Mouse (Mus musculus): ENCODE measurements around the gene Gm20481. TPM values are rescaled to one million over a fixed set of nuclear protein-coding genes. Genes with fewer than 3 reads are reported as not detected.
A peak's percentile ranks its signal among the peaks of the same experiment; 100 is the strongest.
"Not testable (repeated sequence)": the region's sequence is repeated elsewhere in the genome, so short reads cannot be mapped to it uniquely, and the experiment has no call there.

Gm20481 gene
- polyA plus RNA-seq, 1 experiment = not detected

DNA sequence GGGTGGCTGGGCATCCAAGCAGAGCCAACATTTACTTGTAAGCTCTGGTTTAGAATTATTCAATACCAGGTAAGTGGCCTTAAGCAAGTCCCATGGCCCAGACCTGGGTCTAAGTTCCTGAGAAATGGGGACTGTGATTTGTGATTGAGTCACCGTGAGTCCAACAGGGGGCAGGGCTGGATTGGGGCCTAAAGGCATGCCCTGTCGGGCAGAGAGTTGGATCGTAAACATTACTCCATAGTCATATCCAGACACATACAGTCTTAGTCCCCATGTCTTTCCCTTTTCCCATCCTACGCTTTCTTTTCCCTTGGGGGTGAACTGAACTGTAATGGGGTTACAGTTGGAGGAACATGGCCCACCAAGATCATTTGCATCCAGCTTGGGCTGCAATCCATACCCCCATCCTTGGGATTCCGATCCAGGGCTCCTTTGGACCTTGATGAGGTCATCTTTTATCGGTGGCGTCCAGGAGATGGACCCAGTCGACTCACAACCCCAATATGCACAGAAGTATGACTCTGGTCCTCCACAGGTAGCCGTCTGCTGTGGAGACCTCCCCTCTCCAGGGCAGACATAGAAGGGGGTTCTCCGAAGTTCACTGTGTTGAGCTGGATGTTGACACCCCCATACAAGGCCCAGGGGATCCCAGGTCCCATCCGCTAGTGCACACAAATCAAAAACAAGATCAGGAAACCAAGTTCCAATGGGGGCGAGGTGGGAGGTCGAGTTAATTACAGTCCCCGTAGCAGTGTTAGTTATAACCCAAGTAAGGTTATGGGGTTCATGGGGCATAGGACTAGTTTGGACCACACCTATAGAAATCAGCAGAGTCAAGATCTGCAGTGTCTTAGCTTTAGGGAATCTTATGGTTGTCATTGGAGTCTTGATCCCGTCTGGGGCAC lies 29.1 kb downstream of the Gm20481 start:
- no peak for DNase-seq
- Histone ChIP-seq H3K4me1 (replicated peaks; ENCODE audit: control insufficient read depth, insufficient read depth, low read length) (peaks cover 38% of the 10 kb centered on the region), H3K27me3 (ENCODE audit: control insufficient read depth, insufficient read depth, low read length) (no peaks in the 10 kb centered on the region), H3K4me3 (ENCODE audit: control insufficient read depth, insufficient read depth, low read length) (peak overlapping the region; percentile 47), H3K36me3 (ENCODE audit: control insufficient read depth, insufficient read depth, low read length) (peaks cover 7% of the 10 kb centered on the region; the same call in 1 of the 2 replicates), H3K27ac (ENCODE audit: control insufficient read depth, insufficient read depth, low read length) (peak overlapping the region; percentile 18)
- TF ChIP-seq CTCF (IDR thresholded peaks at IDR 0.05; ENCODE audit: borderline replicate concordance, control insufficient read depth, extremely low read depth, insufficient read depth, low read length, poor library complexity) (no peak), POLR2A (IDR thresholded peaks at IDR 0.05; ENCODE audit: control insufficient read depth, extremely low read depth, insufficient read depth, low read length, poor library complexity) (no peak)
- WGBS = 60% methylated on average over 15 of the region's 15 CpGs

DNA sequence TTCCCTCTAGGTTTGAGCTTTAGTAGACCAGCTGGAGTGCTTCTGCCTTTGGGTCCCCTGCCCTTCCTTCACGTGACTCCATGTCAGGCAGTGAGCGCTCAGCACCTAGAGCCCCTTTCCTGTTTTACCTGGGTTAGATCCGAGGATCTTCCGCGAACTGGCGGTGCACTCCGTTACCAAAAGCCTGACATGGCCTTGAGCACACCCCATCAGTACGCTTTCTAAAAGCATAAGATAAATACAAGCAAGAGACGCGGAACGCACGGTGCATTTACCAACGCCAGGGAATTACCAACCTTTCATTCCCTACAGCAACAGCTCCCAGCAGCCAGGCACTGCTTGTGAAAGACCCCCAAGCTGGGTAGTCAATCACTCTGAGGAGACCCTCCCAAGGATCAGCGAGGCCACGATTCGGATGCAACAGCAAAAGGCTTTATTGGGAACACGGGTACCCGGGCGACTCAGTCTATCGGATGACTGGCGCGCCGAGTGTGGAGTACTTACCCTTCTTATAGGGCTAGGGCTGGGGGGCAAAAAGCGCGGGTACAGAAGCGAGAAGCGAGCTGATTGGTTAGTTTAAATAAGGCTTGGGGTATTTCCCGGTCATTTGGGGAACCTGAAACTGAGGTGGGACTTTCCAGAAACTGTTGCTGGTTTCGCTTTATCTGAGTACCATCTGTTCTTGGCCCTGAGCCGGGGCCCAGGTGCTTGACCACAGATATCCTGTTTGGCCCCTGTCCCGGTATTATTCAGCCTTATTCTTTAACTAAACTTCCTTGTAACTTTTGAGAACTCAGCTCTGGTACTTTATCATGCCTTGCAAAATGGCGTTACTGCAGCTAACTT lies 30.4 kb downstream of the Gm20481 start:
- TF ChIP-seq POLR2A (IDR thresholded peaks at IDR 0.05; ENCODE audit: control insufficient read depth, extremely low read depth, insufficient read depth, low read length, poor library complexity) = peak; percentile 38; the same call in 1 of the 2 replicates
- Histone ChIP-seq H3K4me1 (replicated peaks; ENCODE audit: control insufficient read depth, insufficient read depth, low read length) (peaks cover 38% of the 10 kb centered on the region), H3K4me3 (ENCODE audit: control insufficient read depth, insufficient read depth, low read length) (peak overlapping the region; percentile 85), H3K36me3 (ENCODE audit: control insufficient read depth, insufficient read depth, low read length) (peaks cover 17% of the 10 kb centered on the region), H3K27ac (ENCODE audit: control insufficient read depth, insufficient read depth, low read length) (peak overlapping the region; percentile 90)
- not testable (repeated sequence) for H3K27me3 ChIP-seq (ENCODE audit: control insufficient read depth, insufficient read depth, low read length); DNase-seq
- WGBS = 2% methylated on average over 30 of the region's 32 CpGs

DNA sequence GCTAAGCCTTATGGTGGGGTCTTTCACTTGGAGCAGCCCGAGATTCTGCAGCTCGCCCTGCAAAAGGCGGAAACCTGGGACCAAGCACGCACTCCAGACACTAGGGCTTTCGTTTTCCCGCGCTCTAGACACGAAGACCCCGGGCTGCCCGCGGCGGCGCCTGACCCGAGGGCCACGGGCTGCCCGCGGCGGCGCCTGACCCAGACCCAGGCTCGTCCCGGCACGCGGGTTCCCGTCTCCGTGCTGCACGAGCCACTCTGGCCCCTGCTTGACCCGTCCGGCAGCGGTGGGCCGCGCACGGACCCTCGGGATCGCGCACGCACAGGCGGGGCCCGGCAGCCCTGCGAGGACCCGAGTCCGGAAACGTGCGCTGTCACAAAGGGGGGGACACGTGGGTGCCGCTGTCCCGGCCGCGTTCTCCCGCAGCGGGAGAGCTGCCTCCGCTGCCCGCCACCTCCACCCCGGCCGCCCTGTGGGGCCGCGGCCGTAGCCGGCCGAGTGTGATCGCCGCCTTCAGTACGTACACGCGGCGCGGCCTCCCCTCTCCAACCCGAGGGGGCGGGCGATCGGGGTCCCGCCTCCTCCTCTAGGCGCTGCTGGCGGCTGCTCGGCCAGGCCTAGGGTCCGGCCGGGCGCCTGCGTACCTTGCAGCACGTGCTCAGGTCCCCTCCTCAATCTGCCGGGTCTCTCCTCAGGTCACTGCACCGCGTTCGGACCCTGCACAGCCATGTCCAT lies 31.2 kb downstream of the Gm20481 start, which contains the start of gene Vars:
Vars (plus strand) TSS at position 271 of the 735 bp plus-strand sequence.
- DNase-seq = peak; percentile 80
- peaks cover 38% of the 10 kb centered on the region for H3K4me1 ChIP-seq (replicated peaks; ENCODE audit: control insufficient read depth, insufficient read depth, low read length)
- WGBS = under 1% methylated on average over 83 of the region's 83 CpGs
- H3K27me3 ChIP-seq (ENCODE audit: control insufficient read depth, insufficient read depth, low read length) = no peaks in the 10 kb centered on the region
- peak within 1 kb of the TSS; percentile 90 for H3K27ac ChIP-seq (ENCODE audit: control insufficient read depth, insufficient read depth, low read length)
- peaks cover 22% of the 10 kb centered on the region for H3K36me3 ChIP-seq (ENCODE audit: control insufficient read depth, insufficient read depth, low read length)
- TF ChIP-seq POLR2A (IDR thresholded peaks at IDR 0.05; ENCODE audit: control insufficient read depth, extremely low read depth, insufficient read depth, low read length, poor library complexity) (no peak), CTCF (IDR thresholded peaks at IDR 0.05; ENCODE audit: borderline replicate concordance, control insufficient read depth, extremely low read depth, insufficient read depth, low read length, poor library complexity) (no peak; the same call in 1 of the 2 replicates)
- H3K4me3 ChIP-seq (ENCODE audit: control insufficient read depth, insufficient read depth, low read length) = peak within 1 kb of the TSS; percentile 85

DNA sequence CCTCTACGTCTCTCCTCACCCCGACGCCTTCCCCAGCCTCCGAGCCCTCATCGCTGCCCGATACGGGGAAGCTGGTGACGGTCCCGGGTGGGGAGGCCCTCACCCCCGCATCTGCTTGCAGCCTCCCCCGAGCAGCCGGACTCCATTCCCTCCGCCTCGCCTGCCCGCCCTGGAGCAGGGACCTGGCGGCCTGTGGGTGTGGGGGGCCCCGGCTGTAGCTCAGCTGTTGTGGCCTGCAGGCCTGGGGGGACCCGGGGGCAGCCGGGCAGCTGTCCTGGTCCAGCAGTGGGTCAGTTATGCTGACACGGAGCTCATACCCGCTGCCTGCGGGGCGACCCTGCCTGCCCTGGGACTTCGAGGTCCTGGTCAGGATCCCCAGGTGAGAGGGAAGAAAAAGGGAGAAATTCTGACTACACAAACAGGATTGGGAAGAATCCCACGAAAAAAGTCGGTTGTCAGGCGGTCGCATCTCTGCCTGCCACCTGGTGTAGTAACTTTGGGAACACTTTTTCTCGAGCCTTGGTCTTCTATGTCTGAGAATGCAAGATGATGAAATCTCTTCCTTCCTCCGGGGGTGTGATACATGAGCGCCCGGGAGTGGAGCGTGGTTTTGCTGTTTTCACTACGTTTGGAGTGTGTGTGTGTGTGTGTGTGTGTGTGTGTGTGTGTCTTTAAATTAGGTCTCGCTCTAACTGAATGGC lies 31.9 kb downstream of the Gm20481 start:
- Histone ChIP-seq H3K36me3 (ENCODE audit: control insufficient read depth, insufficient read depth, low read length) (peaks cover 22% of the 10 kb centered on the region), H3K4me3 (ENCODE audit: control insufficient read depth, insufficient read depth, low read length) (peak overlapping the region; percentile 85), H3K27me3 (ENCODE audit: control insufficient read depth, insufficient read depth, low read length) (no peaks in the 10 kb centered on the region), H3K4me1 (replicated peaks; ENCODE audit: control insufficient read depth, insufficient read depth, low read length) (peaks cover 36% of the 10 kb centered on the region), H3K27ac (ENCODE audit: control insufficient read depth, insufficient read depth, low read length) (peak overlapping the region; percentile 63)
- DNase-seq = peak; percentile 40
- no peak; the same call in 1 of the 2 replicates for TF ChIP-seq POLR2A (IDR thresholded peaks at IDR 0.05; ENCODE audit: control insufficient read depth, extremely low read depth, insufficient read depth, low read length, poor library complexity)
- TF ChIP-seq CTCF (IDR thresholded peaks at IDR 0.05; ENCODE audit: borderline replicate concordance, control insufficient read depth, extremely low read depth, insufficient read depth, low read length, poor library complexity) = 0 out of 2 replicates have a peak, but pooled peaks have one; percentile 10
- WGBS = under 1% methylated on average over 35 of the region's 35 CpGs

DNA sequence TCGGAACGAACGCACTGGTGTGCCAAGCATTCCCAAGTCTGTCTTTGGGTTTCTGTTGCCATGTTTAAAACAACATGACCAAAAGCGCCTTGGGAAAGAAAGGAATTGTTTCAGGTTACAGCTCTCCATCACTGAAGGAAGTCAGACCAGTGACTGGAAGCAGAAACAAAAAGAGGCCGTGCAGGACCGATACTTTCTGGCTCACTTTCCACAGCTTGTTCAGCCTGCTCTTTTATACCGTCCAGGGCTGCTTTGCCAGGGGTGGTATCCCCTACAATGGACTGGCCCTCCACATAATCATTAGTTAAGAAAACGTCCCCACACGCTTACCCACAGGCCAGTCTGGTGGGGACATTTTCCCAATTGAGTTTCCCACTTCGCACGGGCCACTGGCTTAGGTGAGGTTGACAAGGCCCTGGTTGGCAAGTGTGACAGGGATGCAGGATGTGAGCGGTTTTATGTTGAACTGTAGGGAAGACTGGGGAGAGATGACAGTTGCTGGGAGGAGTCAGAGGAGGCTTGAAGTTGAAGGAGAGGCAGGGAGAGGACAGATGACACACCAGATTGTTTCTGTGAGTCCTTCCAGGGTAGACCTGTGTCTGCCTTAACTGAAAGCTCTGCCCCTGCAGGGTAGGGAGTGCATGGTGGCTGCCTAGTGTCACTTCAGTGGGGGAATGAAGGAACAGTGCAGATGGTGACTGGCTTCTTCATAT lies 32.6 kb downstream of the Gm20481 start:
- no peak for TF ChIP-seq CTCF (IDR thresholded peaks at IDR 0.05; ENCODE audit: borderline replicate concordance, control insufficient read depth, extremely low read depth, insufficient read depth, low read length, poor library complexity)
- TF ChIP-seq POLR2A (IDR thresholded peaks at IDR 0.05; ENCODE audit: control insufficient read depth, extremely low read depth, insufficient read depth, low read length, poor library complexity) = no peak
- DNase-seq = no peak
- WGBS = 2% methylated on average over 12 of the region's 12 CpGs
- Histone ChIP-seq H3K27ac (ENCODE audit: control insufficient read depth, insufficient read depth, low read length) (peak overlapping the region; percentile 63), H3K27me3 (ENCODE audit: control insufficient read depth, insufficient read depth, low read length) (no peaks in the 10 kb centered on the region), H3K4me1 (replicated peaks; ENCODE audit: control insufficient read depth, insufficient read depth, low read length) (peaks cover 33% of the 10 kb centered on the region), H3K4me3 (ENCODE audit: control insufficient read depth, insufficient read depth, low read length) (peak overlapping the region; percentile 85), H3K36me3 (ENCODE audit: control insufficient read depth, insufficient read depth, low read length) (peaks cover 22% of the 10 kb centered on the region)

Measured in thymus, adult 2 months (tissue).